Mouse (Mus musculus) kidney, adult 11 months (tissue): ENCODE data around the gene Ak6.
A peak's percentile ranks its signal among the peaks of the same experiment; 100 is the strongest.

Experiments
- DNase-seq: peaks from one replicate; pipeline ENCODE4 v3.0.0; 2022

Ak6 gene

GRCm38 (mm10) chr13:100669291-100670022 is 18.7 kb downstream of the Ak6 start, which contains the start of gene Ccdc125:
Gene Ccdc125 (plus strand): TSS chr13:100669717.
- peak; percentile 32 for DNase-seq

GRCm38 (mm10) chr13:100670181-100670741 is 19.5 kb downstream of the Ak6 start:
- DNase-seq = no peak

GRCm38 (mm10) chr13:100675936-100676635 is 25.3 kb downstream of the Ak6 start:
- DNase-seq = no peak

- no peak for DNase-seq
These were observed 30.8 kb downstream of the Ak6 start for GRCm38 (mm10) chr13:100681615-100682014.

GRCm38 (mm10) chr13:100682837-100683236 is 32.1 kb downstream of the Ak6 start:
- DNase-seq = no peak

GRCm38 (mm10) chr13:100684355-100684754 is 33.6 kb downstream of the Ak6 start:
- DNase-seq = no peak

GRCm38 (mm10) chr13:100687513-100687912 is 36.7 kb downstream of the Ak6 start:
- no peak for DNase-seq

- no peak for DNase-seq
These were observed 46.8 kb downstream of the Ak6 start for GRCm38 (mm10) chr13:100697541-100697940.

- DNase-seq = no peak
These were observed 48.1 kb downstream of the Ak6 start for GRCm38 (mm10) chr13:100698866-100699265.

GRCm38 (mm10) chr13:100703468-100703867 is 52.7 kb downstream of the Ak6 start:
- peak; percentile 80 for DNase-seq

- DNase-seq = no peak
These were observed 55.4 kb downstream of the Ak6 start for GRCm38 (mm10) chr13:100706206-100706605.

GRCm38 (mm10) chr13:100715467-100715866 is 64.7 kb downstream of the Ak6 start:
- no peak for DNase-seq
